Mouse (Mus musculus) embryonic stem cell, embryonic (primary cell): ENCODE data around the gene Dedd2.

Source experiments
- CTCF ChIA-PET, 4 experiments: fragments of 300-600 bp in 2 of 4; fragments of 350-600 bp in 2 of 4; sonication (Branson Sonifier 250); formaldehyde crosslinking; loops; one replicate each; lab custom pipeline; 2022; ENCODE audit warnings: inconsistent platforms in 2 of 4; lab: Charles Lee
- POLR2A ChIA-PET, 4 experiments: fragments of 300-600 bp in 2 of 4; fragments of 350-600 bp in 2 of 4; sonication (Branson Sonifier 250); formaldehyde crosslinking; loops; one replicate each; lab custom pipeline; 2022; ENCODE audit warnings: antibody characterized with exemption in 4 of 4, inconsistent platforms in 1 of 4; lab: Charles Lee

Gene Dedd2

GRCm38 (mm10) chr7:25187662-25188650 lies 32.5 kb downstream of the Dedd2 start:
- POLR2A ChIA-PET = interaction anchor here (0.5 to 2.8 kb wide), 65 partner anchors 8 to 704 kb away, joined by 3 to 31 read pairs (median 4); partner anchors contain the start of genes Dedd2 (in 3 of the 4), Pafah1b3 (in 3 of the 4), Cic (in 2 of the 4) and Gsk3a (in 2 of the 4)
- CTCF ChIA-PET = interaction anchor here (0.5 to 3.1 kb wide), 101 partner anchors 8 to 557 kb away, joined by 3 to 39 read pairs (median 5); partner anchors contain the start of genes Pou2f2 (in 4 of the 4), Cic (in 2 of the 4), Dedd2 (in 1 of the 4) and Gsk3a (in 1 of the 4)

DNA sequence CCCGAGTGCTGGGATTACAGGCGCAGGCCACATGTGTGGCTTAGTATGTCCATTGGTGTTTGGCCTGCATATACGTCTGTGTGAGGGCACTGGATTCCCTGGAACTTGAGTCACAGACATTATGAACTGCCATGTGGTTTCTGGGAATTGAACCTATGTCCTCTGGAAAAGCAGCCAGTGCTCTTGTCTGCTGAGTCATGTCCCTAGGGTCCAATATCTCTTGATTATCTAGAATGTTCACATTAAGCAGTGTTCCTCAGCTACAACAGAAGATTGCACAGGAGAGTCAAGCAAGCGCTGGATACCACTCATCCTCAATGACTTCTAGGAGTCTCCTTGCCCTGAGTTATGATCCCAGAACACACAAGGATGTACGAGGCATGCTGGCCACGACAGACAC lies 36.3 kb downstream of the Dedd2 start:
- ChIA-PET CTCF (interaction anchor here in 2 of 4 experiments (0.6 to 1.0 kb wide), 2 partner anchors 33 to 315 kb away, joined by 3 to 6 read pairs; no protein-coding TSS in a partner anchor), POLR2A (no interaction called here)

DNA sequence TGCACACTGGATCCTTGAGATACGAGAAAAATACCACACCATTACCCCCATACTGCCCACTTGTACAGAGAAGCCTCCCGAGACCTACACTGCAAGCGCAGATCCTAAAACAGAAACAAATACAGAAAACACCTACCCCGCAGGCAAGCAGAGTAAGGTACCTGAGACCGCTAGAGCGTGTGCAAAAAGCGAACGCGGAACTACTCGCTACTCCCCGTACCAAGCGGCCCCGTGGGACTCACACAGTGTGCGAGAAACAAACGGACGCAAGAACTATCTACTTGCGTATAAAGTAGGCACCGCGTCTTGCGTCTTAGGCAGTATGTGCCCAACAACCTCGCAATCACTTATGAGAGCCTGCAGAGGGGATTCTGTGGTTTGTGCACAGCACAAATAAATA lies 38.6 kb downstream of the Dedd2 start:
- ChIA-PET CTCF (no interaction called here), POLR2A (no interaction called here)

DNA sequence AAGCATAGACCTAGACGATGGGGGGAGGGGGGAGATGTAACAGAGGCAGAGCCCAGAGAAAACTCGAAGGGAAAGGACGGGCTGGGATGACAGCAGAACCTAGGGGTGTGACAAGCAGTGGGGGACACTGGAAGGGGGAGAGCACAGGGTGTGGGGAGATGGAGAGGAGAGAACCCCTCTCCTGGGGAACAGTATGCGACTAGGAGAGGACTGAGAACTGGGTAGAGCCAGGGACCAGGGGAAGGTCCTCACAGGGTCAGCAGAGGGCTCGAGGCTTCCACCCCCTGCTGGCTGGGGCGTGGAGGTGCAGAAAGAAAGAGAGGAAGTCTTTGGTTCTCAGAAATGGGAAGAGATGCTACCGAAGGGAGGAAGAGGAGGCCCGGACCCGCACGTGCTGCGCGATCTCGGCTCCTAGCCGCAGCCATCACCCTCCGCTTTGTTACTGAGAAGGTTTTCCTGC lies 39.1 kb downstream of the Dedd2 start:
- POLR2A ChIA-PET = no interaction called here

DNA sequence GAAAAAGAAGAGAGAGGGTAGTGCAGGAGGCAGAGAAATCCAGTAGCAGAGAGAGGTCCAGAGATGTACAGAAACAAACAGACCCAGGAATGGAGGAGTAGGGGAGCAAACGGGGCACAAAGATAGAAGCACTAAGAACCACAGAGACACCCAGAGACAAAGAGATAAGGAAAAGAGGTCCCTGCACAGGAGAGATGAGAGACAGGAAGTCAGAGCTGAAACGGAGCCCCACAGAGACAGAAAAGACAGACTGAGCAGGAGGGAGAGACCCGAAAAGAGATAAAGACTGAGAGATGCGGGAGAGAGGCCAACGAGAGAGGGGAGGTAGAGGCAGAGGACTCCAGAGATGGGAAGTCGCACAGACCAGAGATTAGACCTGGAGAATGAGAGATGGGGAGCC lies 39.9 kb downstream of the Dedd2 start:
- ChIA-PET POLR2A (no interaction called here), CTCF (no interaction called here)

More for the DNA sequence above, 39.1 kb downstream of the Dedd2 start:
- CTCF ChIA-PET = no interaction called here

DNA sequence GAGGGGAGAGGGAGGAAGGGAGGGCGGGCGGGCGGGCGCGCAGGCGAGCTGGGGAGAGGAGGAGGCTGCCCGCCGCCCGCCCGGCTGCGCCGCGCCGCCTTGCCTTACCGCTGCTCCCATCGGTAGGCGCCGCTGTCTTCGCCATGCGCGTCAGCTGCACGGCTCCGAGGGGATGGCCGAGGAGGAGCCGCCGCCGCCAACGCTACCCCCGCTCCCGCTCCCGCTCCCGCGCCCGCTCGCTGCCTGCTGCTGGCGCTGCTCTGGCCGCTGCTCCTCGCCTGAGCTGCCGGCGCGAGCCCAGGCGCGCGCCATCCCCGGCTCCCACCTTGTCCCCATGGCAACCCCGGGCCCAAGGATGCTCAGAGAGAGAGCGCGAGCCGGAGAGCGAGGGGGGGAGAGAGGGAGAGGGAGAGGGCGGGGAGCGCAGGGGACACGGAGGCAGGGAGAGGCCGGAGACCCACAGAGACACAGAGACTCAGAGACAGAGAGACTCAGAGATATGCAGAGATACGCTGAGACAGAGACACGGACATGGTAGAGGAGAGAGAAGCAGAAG lies 40.7 kb downstream of the Dedd2 start, which contains the start of gene Pou2f2:
Pou2f2 (minus strand) TSS at position 121 of the 556 bp plus-strand sequence.
- ChIA-PET POLR2A (interaction anchor here (0.6 to 2.5 kb wide), 15 partner anchors 8 to 193 kb away, joined by 3 to 31 read pairs (median 3); partner anchors contain the start of genes Cic (in 1 of the 4) and Zfp526 (in 1 of the 4)), CTCF (interaction anchor here (0.5 to 2.7 kb wide), 25 partner anchors 8 to 328 kb away, joined by 3 to 28 read pairs (median 4); partner anchors contain the start of gene Pafah1b3 (in 1 of the 4))

DNA sequence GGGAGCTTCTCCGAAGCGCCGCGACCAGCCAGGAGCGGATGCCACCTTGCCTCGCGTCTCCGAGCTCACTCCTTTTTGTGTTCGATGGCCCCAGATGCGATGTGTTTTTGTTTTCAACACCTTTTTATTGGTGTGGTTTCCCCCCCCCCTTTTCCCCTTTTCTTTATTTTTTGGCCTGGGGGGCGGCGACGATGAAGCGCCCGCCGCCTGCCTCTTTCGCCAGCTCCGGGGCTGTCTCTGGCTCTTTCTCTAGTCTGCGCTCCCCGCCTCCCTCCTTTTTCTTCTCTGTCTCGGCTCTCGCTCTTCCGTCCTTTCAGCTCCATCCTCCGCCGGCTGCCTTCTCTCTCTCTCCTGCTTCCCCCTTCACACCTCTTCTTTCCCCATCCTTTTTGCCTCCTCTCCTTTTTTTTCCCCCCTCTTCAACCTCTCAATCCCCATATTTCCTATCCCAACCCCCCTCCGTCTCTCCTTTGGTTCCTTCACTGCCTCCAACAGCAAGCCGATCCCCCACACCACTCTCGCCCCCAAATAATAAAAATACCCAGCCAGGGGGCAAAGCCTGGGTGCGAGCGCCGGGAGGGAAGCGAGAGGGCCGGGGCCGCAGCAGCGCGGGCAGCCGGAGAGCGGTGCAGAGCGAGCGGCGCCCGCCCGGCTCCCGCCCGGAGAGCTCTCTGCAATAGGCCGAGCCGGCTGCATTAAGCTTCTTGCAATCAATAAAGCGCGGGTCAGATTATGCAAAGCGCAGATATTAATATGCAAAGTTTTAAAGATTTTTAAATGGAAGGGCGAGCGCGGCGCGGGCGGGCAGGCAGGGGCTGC lies 41.4 kb downstream of the Dedd2 start:
- CTCF ChIA-PET = interaction anchor here (0.5 to 2.7 kb wide), 37 partner anchors 8 to 328 kb away, joined by 3 to 28 read pairs (median 4); partner anchors contain the start of gene Pafah1b3 (in 1 of the 4)
- POLR2A ChIA-PET = interaction anchor here (0.6 to 2.5 kb wide), 25 partner anchors 9 to 306 kb away, joined by 3 to 31 read pairs (median 3); partner anchors contain the start of genes Zfp526 (in 2 of the 4) and Cic (in 1 of the 4)

GRCm38 (mm10) chr7:25178317-25178716 lies 42.1 kb downstream of the Dedd2 start:
- ChIA-PET POLR2A (interaction anchor here (0.6 to 2.5 kb wide), 15 partner anchors 8 to 540 kb away, joined by 3 to 31 read pairs (median 3); partner anchors contain the start of gene Cic (in 1 of the 4)), CTCF (interaction anchor here (0.5 to 2.7 kb wide), 21 partner anchors 9 to 891 kb away, joined by 3 to 28 read pairs (median 4); no protein-coding TSS in a partner anchor)

- CTCF ChIA-PET = no interaction called here
- POLR2A ChIA-PET = interaction anchor here in 1 of 4 experiments (0.7 kb wide), 1 partner anchor 182 kb away, joined by 8 read pairs; no protein-coding TSS in a partner anchor
Measured at GRCm38 (mm10) chr7:25174343-25174742, 46.1 kb downstream of the Dedd2 start.

- ChIA-PET POLR2A (interaction anchor here in 1 of 4 experiments (0.6 kb wide), 1 partner anchor 43 kb away, joined by 3 read pairs; no protein-coding TSS in a partner anchor), CTCF (interaction anchor here in 1 of 4 experiments (0.7 kb wide), 1 partner anchor 15 kb away, joined by 3 read pairs; no protein-coding TSS in a partner anchor)
Measured at GRCm38 (mm10) chr7:25172669-25173068, 47.7 kb downstream of the Dedd2 start.

GRCm38 (mm10) chr7:25170583-25170982 lies 49.8 kb downstream of the Dedd2 start:
- ChIA-PET CTCF (interaction anchor here in 2 of 4 experiments (0.5 to 2.9 kb wide), 2 partner anchors 9 to 17 kb away, joined by 4 to 9 read pairs; no protein-coding TSS in a partner anchor), POLR2A (interaction anchor here in 3 of 4 experiments (0.5 to 3.2 kb wide), 3 partner anchors 14 to 318 kb away, joined by 3 to 11 read pairs (median 4); no protein-coding TSS in a partner anchor)

DNA sequence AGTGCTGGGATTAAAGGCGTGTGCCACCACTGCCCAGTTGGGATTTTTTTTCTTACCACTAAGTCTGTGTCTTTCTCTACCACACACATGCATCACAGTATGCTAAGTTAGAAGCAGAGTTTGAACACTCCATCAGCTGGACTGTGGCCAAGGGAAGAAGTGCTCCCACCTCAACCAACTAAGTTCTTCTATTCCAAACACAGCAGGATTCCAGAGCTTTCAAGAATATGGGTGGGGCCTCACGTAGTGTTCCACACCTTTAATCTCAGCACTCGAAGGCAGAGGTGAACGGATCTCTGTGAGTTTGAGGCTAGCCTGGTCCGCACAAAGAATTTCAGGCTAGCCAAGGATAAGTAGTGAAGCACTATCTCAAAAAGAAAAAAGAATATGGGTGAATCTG lies 54.3 kb downstream of the Dedd2 start:
- CTCF ChIA-PET = interaction anchor here in 2 of 4 experiments (0.6 to 1.5 kb wide), 4 partner anchors 10 to 132 kb away, joined by 3 to 4 read pairs (median 4); partner anchors contain the start of gene Pafah1b3 (in 1 of the 2)
- POLR2A ChIA-PET = no interaction called here

DNA sequence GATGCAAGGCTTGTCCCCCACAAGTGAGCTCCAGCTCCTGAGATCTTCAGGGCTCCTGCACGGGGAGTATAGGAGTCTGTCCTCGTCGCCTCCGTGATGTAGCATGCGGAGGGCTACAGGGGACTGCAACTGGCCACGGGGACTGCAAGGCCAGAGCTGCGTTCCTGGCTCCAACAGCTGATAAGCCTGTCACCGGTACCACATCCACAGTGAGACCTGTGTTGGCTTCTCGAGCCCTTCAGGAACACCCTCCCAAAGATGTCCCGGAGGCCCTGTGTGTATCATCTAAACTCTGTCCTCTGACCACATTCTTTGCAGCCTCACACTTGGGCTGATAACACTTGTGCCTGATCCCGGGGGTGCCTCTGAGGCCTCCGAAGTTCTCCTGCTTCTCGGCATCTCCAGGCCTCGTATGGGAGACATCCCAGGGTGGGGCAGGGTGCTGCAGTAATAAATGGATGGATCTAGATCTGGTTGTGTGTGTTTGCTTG lies 64.2 kb downstream of the Dedd2 start:
- ChIA-PET CTCF (interaction anchor here in 3 of 4 experiments (0.5 to 3.3 kb wide), 17 partner anchors 10 to 178 kb away, joined by 3 to 17 read pairs (median 4); partner anchors contain the start of gene Pou2f2 (in 1 of the 3)), POLR2A (interaction anchor here (0.6 to 2.9 kb wide), 16 partner anchors 11 to 272 kb away, joined by 3 to 18 read pairs (median 4); partner anchors contain the start of genes Dedd2 (in 2 of the 4), Cic (in 1 of the 4), Pou2f2 (in 1 of the 4) and Rps19 (in 1 of the 4))

DNA sequence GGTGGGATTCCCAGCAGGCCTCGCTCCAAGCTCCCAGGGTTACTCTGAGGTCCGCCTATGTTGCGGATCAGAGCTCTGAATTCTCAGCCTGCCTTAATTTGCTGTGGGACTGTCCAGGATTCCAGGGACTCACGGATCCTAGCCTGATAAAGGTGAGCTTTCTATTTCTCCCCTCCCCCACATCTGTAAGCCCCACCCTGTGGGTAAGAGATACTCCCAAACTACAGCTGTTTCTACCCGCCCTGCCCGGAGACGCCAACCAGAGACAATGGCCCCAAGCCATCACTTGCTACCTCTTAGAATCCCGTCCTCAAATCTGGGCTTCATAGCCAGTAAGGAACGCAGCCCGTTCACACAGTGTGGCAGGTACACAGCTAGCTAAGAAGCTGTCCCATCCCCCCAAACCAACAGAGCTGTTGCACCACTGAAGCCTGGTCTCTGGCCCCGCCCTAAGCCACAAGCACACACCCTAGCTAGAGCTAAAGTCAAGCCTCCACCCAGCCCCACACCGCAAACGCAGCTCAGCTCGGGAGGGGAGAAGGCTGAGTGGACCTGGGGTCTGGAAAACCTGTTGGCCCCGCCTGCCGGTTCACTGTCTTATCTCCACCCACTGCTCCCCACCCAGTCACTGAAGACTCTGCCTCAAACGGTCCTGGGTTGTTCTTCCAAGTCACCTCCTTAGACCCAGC lies 64.8 kb downstream of the Dedd2 start:
- ChIA-PET CTCF (interaction anchor here (0.7 to 3.3 kb wide), 17 partner anchors 11 to 178 kb away, joined by 3 to 17 read pairs (median 4); partner anchors contain the start of genes Megf8 (in 1 of the 4) and Pou2f2 (in 1 of the 4)), POLR2A (interaction anchor here (0.6 to 2.9 kb wide), 29 partner anchors 9 to 272 kb away, joined by 3 to 18 read pairs (median 4); partner anchors contain the start of genes Dedd2 (in 2 of the 4), Pou2f2 (in 2 of the 4), Cic (in 1 of the 4) and Rps19 (in 1 of the 4))

- CTCF ChIA-PET = interaction anchor here (0.7 to 3.3 kb wide), 10 partner anchors 24 to 179 kb away, joined by 3 to 17 read pairs (median 5); partner anchors contain the start of genes Megf8 (in 1 of the 4) and Pou2f2 (in 1 of the 4)
- POLR2A ChIA-PET = interaction anchor here in 3 of 4 experiments (0.7 to 2.6 kb wide), 18 partner anchors 9 to 271 kb away, joined by 3 to 18 read pairs (median 4); partner anchors contain the start of genes Pou2f2 (in 1 of the 3) and Rps19 (in 1 of the 3)
Measured at GRCm38 (mm10) chr7:25154648-25155047, 65.8 kb downstream of the Dedd2 start.
